Mouse (Mus musculus): ENCODE results near the gene Ccdc12.

- TF ChIP-seq GATA1 (IDR thresholded peaks at IDR 0.05; ENCODE audit: low read length), result no peak
- no peak for TF ChIP-seq TAL1 (IDR thresholded peaks at IDR 0.05; ENCODE audit: low read length)
Observed at GRCm38 (mm10) chr9:110701114-110702032, 45.1 kb downstream of the Ccdc12 start.

Measured in erythroblast, embryonic 14.5 days (primary cell).